Mouse (Mus musculus): Measurements from ENCODE around the gene Ghrhr.

DNA sequence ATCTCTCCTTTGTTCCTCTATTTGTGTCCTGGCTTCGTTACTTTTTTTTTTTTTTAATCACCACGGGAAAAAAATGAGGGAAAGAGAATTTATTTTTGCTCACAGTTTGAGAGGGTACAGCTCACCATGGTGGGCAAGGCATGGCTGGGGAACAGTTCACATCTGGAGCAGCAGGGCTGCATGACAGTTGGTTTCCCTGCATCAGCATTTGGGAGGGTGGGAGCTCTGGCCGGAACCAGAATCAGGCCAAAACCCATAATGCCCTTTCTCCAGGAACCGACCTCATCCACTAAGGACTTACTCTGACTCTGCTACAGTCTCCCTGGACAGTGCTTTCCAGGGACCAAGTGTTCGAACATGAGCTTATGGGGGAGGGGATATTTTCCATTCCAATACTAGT lies 13.2 kb downstream of the Ghrhr start:
- TF ChIP-seq CTCF (IDR thresholded peaks at IDR 0.05; ENCODE audit: low read depth) (no peak), EP300 (IDR thresholded peaks at IDR 0.05; ENCODE audit: low read depth) (no peak)

Measured in heart, postnatal 0 days (tissue).